Mouse (Mus musculus) hindbrain, embryonic 10.5 days (tissue): Measurements from ENCODE around the gene Acot11. TPM values are rescaled to one million over a fixed set of nuclear protein-coding genes. Genes with fewer than 3 reads are reported as not detected.
A peak's percentile ranks its signal among the peaks of the same experiment; 100 is the strongest.

ENCODE experiments used
- DNase-seq: peaks from one replicate; pipeline ENCODE4 v3.0.0-alpha.2; 2017; ENCODE audit warnings: low spot score
- H3K27ac ChIP-seq: fragments of 300-500 bp; sonication (generic); 2 replicates; pipeline ENCODE4 v1.5.1; 2016; ENCODE audit warnings: mild to moderate bottlenecking, moderate library complexity
- H3K27me3 ChIP-seq: fragments of 300-500 bp; sonication (generic); 2 replicates; pipeline ENCODE4 v1.6.1; 2016; ENCODE audit warnings: mild to moderate bottlenecking; ENCODE audit not compliant: poor library complexity, insufficient read depth, severe bottlenecking
- H3K36me3 ChIP-seq: fragments of 300-500 bp; sonication (generic); 2 replicates; pipeline ENCODE4 v1.6.1; 2016; ENCODE audit warnings: mild to moderate bottlenecking, moderate library complexity
- H3K4me1 ChIP-seq: fragments of 300-500 bp; sonication (generic); replicated peaks from 2 replicates; pipeline ENCODE4 v1.6.1; 2016; ENCODE audit warnings: mild to moderate bottlenecking
- H3K4me3 ChIP-seq: fragments of 300-500 bp; sonication (generic); 2 replicates; pipeline ENCODE4 v1.5.1; 2016; ENCODE audit warnings: mild to moderate bottlenecking, moderate library complexity
- H3K9me3 ChIP-seq: fragments of 300-500 bp; sonication (generic); 2 replicates; pipeline ENCODE4 v1.6.1; 2016; ENCODE audit warnings: mild to moderate bottlenecking, moderate library complexity
- WGBS: fragments of 180-500 bp; shearing (Covaris S2); methylation state at CpG from one replicate; pipeline ENCODE4 v1.1.7; 2016; 5-methylcytosine and 5-hydroxymethylcytosine counted together
- polyA plus RNA-seq: library from polyadenylated mRNA; unstranded; fragments of >200 nt; fragmentation: Nextera tagmentation; extraction: Ambion mirVana; gene quantifications from 2 replicates; pipeline ENCODE4 v1.2.1, GENCODE M21; 2016

The Acot11 gene
- polyA plus RNA-seq, 1 experiment from 2014 or later: 1.8 TPM

DNA sequence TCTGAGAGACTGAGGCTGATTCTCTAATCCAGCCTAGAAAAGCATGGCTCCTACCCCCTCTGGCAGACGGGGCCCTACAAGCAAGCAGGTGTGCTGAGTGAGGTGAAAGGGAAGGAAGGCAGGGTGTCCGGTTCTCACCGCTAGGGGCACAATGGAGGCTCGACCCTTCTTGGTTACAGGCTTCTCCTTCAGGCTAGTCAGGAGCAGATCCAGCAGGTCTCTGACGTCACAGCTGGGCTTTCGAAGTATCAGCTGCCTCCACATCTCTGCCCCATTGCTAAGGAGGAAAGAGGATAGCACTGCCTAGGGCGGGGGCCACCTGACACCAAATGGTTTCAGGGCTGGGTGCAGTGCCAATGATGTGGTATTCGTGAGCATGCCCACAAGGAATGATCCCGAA is 104.8 kb downstream of the Acot11 start:
- 0 out of 2 replicates have a peak overlapping the region, but pooled peaks have one; percentile 13 for H3K27ac ChIP-seq
- 22% methylated on average over 9 of the region's 9 CpGs for WGBS
- H3K4me1 ChIP-seq: peaks cover 28% of the 10 kb centered on the region
- no peaks in the 10 kb centered on the region for H3K9me3 ChIP-seq
- H3K4me3 ChIP-seq: no peak overlapping the region
- no peaks in the 10 kb centered on the region for H3K36me3 ChIP-seq
- H3K27me3 ChIP-seq: peaks cover 10% of the 10 kb centered on the region; the same call in 1 of the 2 replicates
- peak; percentile 69 for DNase-seq

Other genes starting within 250 kb of the Acot11 start
- gene Dhcr24, start 244.0 kb downstream of the Acot11 start, polyA plus RNA-seq: 7.6 and 11.6 TPM in 2 replicates
- 0.14 and 0.25 TPM in 2 replicates for gene Lexm, start 187.8 kb downstream of the Acot11 start, polyA plus RNA-seq
- not detected in 2 replicates for gene Ttc22, start 182.6 kb downstream of the Acot11 start, polyA plus RNA-seq
- 16.5 and 17.9 TPM in 2 replicates for gene Pars2, start 153.9 kb downstream of the Acot11 start, polyA plus RNA-seq
- 100 and 107 TPM in 2 replicates for gene Ttc4, start 126.1 kb downstream of the Acot11 start, polyA plus RNA-seq
- gene Mroh7, start 74.1 kb downstream of the Acot11 start, polyA plus RNA-seq: not detected in 2 replicates
- not detected in 2 replicates for gene Fam151a, start 71.1 kb downstream of the Acot11 start, polyA plus RNA-seq
- gene Ssbp3, start 105.7 kb upstream of the Acot11 start, polyA plus RNA-seq: 140 and 180 TPM in 2 replicates